Mouse (Mus musculus): ENCODE data around the gene Tmem163. TPM values are rescaled to one million over a fixed set of nuclear protein-coding genes. Genes with fewer than 3 reads are reported as not detected.
A peak's percentile ranks its signal among the peaks of the same experiment; 100 is the strongest.

Tmem163 gene
- total RNA-seq, 2 experiments from 2014 or later = 0.14 TPM; not detected in 1

DNA sequence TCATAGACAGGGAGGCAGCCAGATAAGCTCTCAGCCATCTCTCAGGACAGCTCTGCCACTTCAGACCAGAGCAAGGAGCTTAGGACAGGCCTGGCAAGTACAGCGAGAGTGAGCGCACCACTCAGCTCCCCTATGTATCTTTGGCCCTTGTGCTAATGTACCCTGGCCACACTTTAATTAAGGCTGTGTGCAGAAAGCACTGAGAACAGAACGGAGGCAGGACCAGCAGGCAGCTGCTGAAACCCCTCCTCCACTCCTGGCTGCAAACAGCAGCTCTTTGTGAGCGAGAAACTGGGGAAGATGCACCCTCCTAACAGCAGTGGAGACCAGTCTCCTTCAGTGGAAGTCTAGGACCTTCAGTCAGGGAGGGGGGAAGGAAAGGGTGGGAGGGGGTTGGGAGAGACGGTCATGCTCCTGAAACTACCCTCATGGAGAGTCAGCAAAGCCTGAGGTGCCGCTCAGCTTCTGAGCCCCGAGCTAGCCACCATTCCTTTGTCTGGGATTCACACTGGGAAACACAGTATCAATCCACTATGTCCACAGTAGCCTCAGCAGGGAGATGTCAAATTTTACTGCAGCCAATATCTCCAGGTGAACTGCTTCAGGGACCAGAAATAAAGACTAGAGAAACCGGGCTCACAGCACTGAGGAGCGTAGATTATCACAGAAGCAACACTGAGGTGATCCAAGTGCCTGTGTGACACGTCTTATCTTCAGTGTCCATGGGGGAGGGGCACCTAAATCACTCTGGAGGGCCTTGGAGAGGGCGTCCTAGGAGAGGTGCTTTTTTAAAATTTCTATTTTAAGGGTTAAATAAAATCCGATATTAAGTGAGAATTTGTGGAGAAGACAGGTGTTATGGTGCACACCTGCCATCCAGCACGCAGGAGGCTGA is 18.0 kb downstream of the Tmem163 start:
- 0 out of 2 replicates have a peak, but pooled peaks have one; percentile 64 for ATAC-seq (replicated peaks; ENCODE audit: low FRiP score, low TSS enrichment, poor library complexity, severe bottlenecking)

GRCm38 (mm10) chr1:127651564-127651963 is 27.8 kb downstream of the Tmem163 start:
- ATAC-seq (replicated peaks; ENCODE audit: low FRiP score, low TSS enrichment, poor library complexity, severe bottlenecking) = no peak

- ATAC-seq (replicated peaks; ENCODE audit: low FRiP score, low TSS enrichment, poor library complexity, severe bottlenecking) = no peak
Observed at GRCm38 (mm10) chr1:127642976-127643769, 36.2 kb downstream of the Tmem163 start.

- no peak for ATAC-seq (replicated peaks; ENCODE audit: low FRiP score, low TSS enrichment, poor library complexity, severe bottlenecking)
Observed at GRCm38 (mm10) chr1:127637917-127638316, 41.4 kb downstream of the Tmem163 start.

DNA sequence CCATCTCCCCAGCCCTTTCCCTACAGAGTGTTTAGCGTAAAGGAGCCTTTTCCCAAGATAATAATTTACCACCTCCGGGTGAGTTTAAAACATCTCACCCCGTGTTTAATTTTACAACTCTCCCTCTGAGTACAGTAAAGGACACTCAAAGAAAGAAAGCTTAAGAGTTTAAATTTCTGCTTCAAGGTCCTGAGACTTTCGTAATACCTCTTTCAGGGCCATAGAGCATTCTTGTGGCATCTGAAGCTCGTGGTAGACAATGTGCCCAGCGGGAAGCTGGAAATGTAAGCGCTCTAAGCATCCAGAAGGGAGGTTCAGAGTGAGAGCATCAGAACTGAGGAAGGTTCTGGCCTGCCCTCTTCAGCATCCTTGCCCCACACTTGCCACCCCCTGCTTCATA is 52.2 kb downstream of the Tmem163 start:
- ATAC-seq (replicated peaks; ENCODE audit: low FRiP score, low TSS enrichment, poor library complexity, severe bottlenecking) = no peak

- peak; percentile 57; the same call in 1 of the 2 replicates for ATAC-seq (replicated peaks; ENCODE audit: low FRiP score, low TSS enrichment, poor library complexity, severe bottlenecking)
Observed at GRCm38 (mm10) chr1:127625577-127626362, 53.6 kb downstream of the Tmem163 start.

DNA sequence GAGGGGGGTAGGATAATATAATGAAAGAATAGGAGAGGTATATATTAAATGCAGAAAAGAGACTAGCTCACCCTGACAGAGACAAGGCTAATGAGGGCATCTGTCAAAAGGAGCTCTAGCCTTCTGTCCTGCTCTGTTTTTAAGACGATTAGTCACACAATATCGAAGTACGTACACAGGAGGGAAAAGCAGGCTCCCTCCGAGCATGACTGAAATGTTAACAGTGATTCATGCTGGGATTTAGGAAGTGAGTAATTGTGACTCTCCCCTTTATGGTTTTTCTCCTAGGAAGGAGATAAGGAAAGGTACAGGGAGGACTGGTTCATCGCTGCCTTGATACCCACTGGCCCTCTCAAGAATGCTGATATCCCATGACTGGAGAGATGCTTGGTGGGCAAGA is 57.0 kb downstream of the Tmem163 start:
- no peak for ATAC-seq (replicated peaks; ENCODE audit: low FRiP score, low TSS enrichment, poor library complexity, severe bottlenecking)

DNA sequence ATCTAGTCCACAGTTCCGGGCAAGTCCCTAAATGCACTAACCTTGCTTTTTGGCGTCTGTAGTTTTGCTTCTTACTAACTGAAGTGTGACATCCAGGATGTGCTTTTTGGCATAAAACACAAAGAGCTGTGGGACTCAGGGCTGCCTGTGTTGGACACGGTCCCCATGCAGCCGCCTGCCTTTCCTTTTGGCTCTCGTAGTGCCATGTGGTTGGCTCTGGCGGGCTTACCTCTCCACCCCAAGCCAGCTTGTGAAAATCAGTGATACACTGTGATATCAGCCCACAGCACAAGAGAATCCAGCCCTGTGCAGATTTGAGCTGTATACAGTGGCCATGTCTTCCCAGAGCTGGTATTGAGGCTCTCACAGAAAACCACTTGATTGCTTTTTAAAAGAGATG is 60.3 kb downstream of the Tmem163 start:
- no peak for ATAC-seq (replicated peaks; ENCODE audit: low FRiP score, low TSS enrichment, poor library complexity, severe bottlenecking)

DNA sequence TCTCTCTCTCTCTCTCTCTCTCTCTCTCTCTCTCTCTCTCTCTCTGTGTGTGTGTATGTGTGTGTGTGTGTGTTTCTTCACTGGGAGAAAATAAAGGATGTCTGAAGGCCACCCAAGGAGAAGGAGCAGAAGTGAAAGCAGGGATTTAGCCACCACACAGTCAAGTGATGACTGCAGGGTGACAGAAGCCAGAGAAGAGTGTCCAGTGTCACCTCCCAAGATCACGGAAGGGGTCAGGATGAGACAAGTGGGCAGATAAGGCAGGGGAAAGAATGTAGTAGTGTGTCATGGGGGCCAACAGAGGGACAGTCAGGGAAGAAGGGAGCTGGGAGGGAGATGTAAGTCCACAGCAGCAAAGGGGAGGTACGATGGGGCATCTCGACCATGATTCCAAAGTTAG is 69.0 kb downstream of the Tmem163 start:
- no peak for ATAC-seq (replicated peaks; ENCODE audit: low FRiP score, low TSS enrichment, poor library complexity, severe bottlenecking)

DNA sequence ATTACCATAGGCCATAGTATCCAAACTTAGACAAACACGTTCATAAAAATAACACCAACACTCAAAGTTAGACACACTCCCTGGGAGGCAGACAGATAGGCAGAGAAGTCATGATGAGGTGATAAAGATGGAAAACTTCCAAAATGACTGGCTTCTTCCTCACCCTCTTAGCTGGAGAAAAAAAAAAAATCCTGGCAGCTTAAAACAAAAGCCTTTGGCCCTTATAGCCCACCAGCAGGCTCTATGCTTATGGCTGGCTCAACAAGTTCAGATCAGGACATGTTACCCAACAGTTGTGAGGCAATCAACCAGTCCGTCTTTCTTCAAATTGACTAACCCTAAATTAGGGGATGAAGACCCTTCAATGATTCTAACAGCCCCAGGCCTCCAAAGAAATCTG is 69.5 kb downstream of the Tmem163 start:
- no peak for ATAC-seq (replicated peaks; ENCODE audit: low FRiP score, low TSS enrichment, poor library complexity, severe bottlenecking)

DNA sequence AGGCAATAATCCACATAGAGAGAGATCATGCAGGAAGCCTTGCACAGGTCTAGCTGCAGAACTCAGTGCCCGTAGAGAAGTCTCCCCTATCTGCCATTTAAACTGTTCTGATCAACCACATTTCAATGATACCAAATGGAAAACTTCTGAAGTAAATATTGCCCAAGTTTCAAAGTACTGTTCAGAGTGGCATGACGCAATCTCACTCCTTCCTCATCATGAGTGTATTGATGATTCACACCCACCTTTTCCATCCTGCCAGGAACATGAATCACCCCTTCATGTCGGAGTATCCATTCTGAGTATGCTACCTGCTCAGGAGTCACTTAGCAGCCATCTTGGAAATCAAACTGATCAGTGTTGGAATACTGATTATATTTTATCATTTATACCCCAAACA is 71.0 kb downstream of the Tmem163 start:
- ATAC-seq (replicated peaks; ENCODE audit: low FRiP score, low TSS enrichment, poor library complexity, severe bottlenecking) = no peak

DNA sequence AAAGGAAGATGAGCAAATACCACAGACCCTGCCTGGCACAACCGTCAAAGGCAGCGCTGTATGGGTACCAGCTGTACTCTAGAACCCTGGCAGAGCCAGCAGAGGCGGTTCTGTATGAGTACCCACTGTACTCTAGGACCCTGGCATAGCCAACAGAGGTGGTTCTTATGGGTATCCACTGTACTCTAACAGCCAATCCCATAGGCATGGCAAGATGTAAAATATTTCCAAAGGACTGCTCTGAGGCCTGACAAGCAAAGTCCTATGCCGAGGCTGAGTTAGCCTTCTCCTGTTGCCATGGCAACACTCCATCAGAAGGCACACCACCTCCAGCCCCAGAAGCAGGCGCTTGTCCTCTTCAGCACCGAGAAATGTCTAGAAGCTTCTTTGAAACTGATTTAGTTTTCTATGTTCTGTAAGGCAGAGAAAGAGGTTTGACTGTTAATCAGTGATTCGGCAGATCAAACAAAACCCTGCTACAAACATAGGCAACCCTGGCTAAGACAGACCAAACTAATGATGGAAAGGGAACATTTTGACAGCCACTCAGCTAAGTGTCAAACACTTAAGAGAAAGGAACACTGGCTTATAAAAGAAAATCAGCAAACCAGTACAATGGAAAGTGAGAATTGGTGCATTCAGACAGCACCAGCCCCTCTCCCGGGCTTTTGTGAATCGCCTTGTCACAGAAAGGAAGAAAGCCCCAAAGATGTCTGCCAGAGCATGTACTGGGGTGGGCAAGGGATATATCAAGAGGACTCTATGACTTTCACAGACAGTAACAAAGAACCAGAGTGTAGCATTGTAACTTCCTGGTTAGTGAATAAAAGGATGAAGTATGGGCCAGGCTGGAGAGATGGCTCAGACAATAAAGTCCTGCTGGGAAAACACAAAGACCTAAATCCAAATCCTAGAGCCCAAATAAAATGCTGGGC is 75.4 kb downstream of the Tmem163 start:
- ATAC-seq (replicated peaks; ENCODE audit: low FRiP score, low TSS enrichment, poor library complexity, severe bottlenecking) = no peak

DNA sequence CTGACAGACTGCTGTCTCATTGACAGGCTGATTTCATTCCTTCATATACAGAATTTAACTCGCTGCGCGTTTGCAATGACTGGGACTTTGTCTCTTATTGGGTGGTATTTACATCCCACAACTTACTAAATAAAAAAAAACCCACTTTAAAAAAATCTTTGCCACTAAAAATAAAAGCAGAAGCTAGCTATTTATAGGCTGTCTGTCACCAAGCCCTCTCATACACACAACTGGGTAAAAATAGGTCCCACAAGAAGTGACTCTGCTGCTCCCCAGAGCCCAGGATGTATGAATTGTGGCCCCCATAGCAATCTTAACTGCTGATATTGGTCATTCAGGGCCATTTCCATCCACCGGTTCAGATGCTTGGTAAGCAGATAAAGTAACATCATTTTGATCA is 83.2 kb downstream of the Tmem163 start:
- ATAC-seq (replicated peaks; ENCODE audit: low FRiP score, low TSS enrichment, poor library complexity, severe bottlenecking) = no peak

- ATAC-seq (replicated peaks; ENCODE audit: low FRiP score, low TSS enrichment, poor library complexity, severe bottlenecking) = no peak
Observed at GRCm38 (mm10) chr1:127595735-127596134, 83.6 kb downstream of the Tmem163 start.

DNA sequence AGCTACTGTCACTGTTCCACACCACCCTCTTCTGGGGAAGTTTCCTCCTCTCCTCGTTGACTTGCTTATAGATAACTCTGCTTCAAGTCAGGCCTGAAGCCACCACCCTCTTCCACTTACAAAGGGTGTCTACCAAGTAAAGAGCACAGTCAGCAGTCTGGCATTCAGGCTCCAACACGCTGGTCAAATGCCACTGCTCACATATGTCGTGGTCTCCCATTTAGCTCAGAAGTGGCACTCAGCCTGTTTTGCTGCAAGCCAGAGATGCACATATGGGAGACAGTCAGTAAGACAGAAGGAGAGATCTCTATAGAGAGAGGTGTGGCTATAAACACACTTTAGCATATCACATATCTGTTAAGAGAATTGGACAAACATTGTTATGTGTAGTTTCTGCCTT is 89.8 kb downstream of the Tmem163 start:
- no peak for ATAC-seq (replicated peaks; ENCODE audit: low FRiP score, low TSS enrichment, poor library complexity, severe bottlenecking)

DNA sequence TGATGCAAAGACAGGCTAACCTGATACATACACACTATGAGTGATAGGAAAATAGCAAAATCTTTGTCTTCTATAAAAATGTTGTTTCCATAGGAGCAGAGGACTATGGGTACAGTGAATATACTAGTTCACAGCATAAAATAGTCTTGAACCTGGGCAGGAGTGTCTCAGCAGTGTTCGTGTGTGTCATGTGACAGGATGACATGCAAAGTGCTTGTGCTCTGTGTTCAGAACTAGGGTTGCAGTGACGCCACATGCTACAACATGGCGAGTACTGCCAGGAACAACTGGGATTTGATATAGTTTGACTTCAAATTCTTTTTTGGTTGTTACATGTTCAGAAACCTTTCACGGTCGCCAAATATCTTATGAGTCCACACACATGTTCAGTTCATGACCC is 92.3 kb downstream of the Tmem163 start:
- no peak for ATAC-seq (replicated peaks; ENCODE audit: low FRiP score, low TSS enrichment, poor library complexity, severe bottlenecking)

DNA sequence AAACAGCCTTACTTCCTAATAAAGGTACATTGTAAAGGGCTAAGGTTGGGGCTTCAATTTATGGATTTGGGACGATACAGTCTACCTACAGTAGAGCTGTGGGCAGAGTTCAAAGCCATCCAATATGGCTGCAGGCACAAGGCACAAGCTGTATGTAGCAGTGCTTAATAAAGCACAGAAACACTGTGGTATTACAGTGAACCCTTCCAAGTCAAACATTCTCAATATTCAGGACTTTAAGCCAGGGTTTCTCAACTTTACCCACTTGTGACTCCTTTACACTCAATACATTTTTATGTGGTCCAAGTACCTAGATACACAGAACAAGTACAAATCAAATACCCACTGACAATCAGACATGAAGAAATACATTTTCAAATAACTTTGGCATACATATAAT is 93.2 kb downstream of the Tmem163 start:
- ATAC-seq (replicated peaks; ENCODE audit: low FRiP score, low TSS enrichment, poor library complexity, severe bottlenecking) = no peak

DNA sequence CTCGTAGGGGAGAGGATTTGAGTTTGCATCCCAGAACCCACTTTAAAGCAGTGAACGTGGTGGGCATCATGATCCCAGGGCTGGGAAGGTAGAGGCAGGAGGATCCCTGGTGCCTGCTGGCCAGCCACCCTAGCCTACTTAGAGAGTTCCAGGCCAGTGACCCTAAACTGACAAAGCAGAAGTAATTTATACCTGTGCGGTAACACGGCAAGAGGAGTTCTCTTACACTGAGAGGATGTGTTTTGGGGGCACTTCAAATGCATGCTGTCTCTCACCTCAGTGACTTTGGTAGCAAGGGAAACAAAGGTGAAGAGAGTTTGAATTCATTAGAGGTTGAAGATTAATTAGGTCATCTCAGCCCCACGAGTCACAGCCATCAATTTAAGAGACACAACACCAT is 101.4 kb downstream of the Tmem163 start:
- no peak for ATAC-seq (replicated peaks; ENCODE audit: low FRiP score, low TSS enrichment, poor library complexity, severe bottlenecking)

- ATAC-seq (replicated peaks; ENCODE audit: low FRiP score, low TSS enrichment, poor library complexity, severe bottlenecking) = no peak
Observed at GRCm38 (mm10) chr1:127577083-127577482, 102.3 kb downstream of the Tmem163 start.

Measured in megakaryocyte-erythroid progenitor cell, adult 5-6 weeks (primary cell).